Mouse (Mus musculus) intestine, embryonic 16.5 days (tissue): ENCODE results near the gene Xrcc1. TPM values are rescaled to one million over a fixed set of nuclear protein-coding genes. Genes with fewer than 3 reads are reported as not detected.
A peak's percentile ranks its signal among the peaks of the same experiment; 100 is the strongest.

Experiments
- ATAC-seq: fragments of 200-750 bp; cut with Nextera tagmentation; 2 replicates; pipeline ENCODE4 v1.8.0; 2017; ENCODE audit warnings: moderate TSS enrichment, moderate library complexity
- H3K27ac ChIP-seq: fragments of 300-500 bp; sonication (generic); 2 replicates; pipeline ENCODE4 v1.5.1; 2014; ENCODE audit warnings: mild to moderate bottlenecking, low read length
- H3K27me3 ChIP-seq: fragments of 300-500 bp; sonication (generic); replicated peaks from 2 replicates; pipeline ENCODE4 v1.6.1; 2014; ENCODE audit warnings: low read length, control low read depth, mixed read lengths; ENCODE audit not compliant: control insufficient read depth, insufficient read depth
- H3K36me3 ChIP-seq: fragments of 300-500 bp; sonication (generic); 2 replicates; pipeline ENCODE4 v1.6.1; 2014; ENCODE audit warnings: low read length, control low read depth; ENCODE audit not compliant: control insufficient read depth, insufficient read depth
- H3K4me1 ChIP-seq: fragments of 300-500 bp; sonication (generic); 2 replicates; pipeline ENCODE4 v1.6.1; 2014; ENCODE audit warnings: low read length, control low read depth, mixed read lengths; ENCODE audit not compliant: control insufficient read depth, insufficient read depth
- H3K4me2 ChIP-seq: fragments of 300-500 bp; sonication (generic); 2 replicates; pipeline ENCODE4 v1.6.1; 2014; ENCODE audit warnings: low read depth, low read length, control low read depth
- H3K4me3 ChIP-seq: fragments of 300-500 bp; sonication (generic); 2 replicates; pipeline ENCODE4 v1.5.1; 2014; ENCODE audit warnings: mild to moderate bottlenecking, low read length
- H3K9ac ChIP-seq: fragments of 300-500 bp; sonication (generic); 2 replicates; pipeline ENCODE4 v1.6.1; 2014; ENCODE audit warnings: low read depth, low read length
- H3K9me3 ChIP-seq: fragments of 300-500 bp; sonication (generic); 2 replicates; pipeline ENCODE4 v1.6.1; 2016; ENCODE audit warnings: low read length, control low read depth; ENCODE audit not compliant: control insufficient read depth
- WGBS: fragments of 180-500 bp; shearing (Covaris S2); extraction: QIAGEN DNeasy Blood & Tissue Kit; methylation state at CpG from one replicate; pipeline ENCODE4 v1.1.7; 2014; 5-methylcytosine and 5-hydroxymethylcytosine counted together
- polyA plus RNA-seq: library from polyadenylated mRNA; unstranded; fragments of >200 nt; fragmentation: Nextera tagmentation; extraction: Ambion mirVana; gene quantifications from 2 replicates; pipeline ENCODE4 v1.2.1, GENCODE M21; 2015

Gene Xrcc1
- polyA plus RNA-seq, 1 experiment from 2014 or later: 88.1 TPM

- H3K4me2 ChIP-seq: no peak overlapping the region
- no peak overlapping the region for H3K9ac ChIP-seq
- WGBS: 55% methylated on average over 19 of the region's 19 CpGs
- H3K4me1 ChIP-seq: peaks cover 14% of the 10 kb centered on the region
- H3K9me3 ChIP-seq: no peaks in the 10 kb centered on the region
- H3K27me3 ChIP-seq: no peaks in the 10 kb centered on the region
- no peak overlapping the region for H3K4me3 ChIP-seq
- ATAC-seq: no peak
- no peak overlapping the region for H3K27ac ChIP-seq
- H3K36me3 ChIP-seq: peaks cover 19% of the 10 kb centered on the region
Observed at GRCm38 (mm10) chr7:24534301-24534700, 11.8 kb upstream of the Xrcc1 start.

- no peak overlapping the region for H3K9ac ChIP-seq
- 76% methylated on average over 4 of the region's 4 CpGs for WGBS
- H3K27me3 ChIP-seq: no peaks in the 10 kb centered on the region
- H3K4me1 ChIP-seq: peaks cover 4% of the 10 kb centered on the region
- H3K27ac ChIP-seq: no peak overlapping the region
- no peak for ATAC-seq
- H3K36me3 ChIP-seq: peaks cover 19% of the 10 kb centered on the region
- no peak overlapping the region for H3K4me2 ChIP-seq
- no peaks in the 10 kb centered on the region for H3K9me3 ChIP-seq
- H3K4me3 ChIP-seq: no peak overlapping the region
Observed at GRCm38 (mm10) chr7:24537081-24537480, 9.0 kb upstream of the Xrcc1 start.

- Histone ChIP-seq H3K4me2 (no peak overlapping the region), H3K9me3 (no peaks in the 10 kb centered on the region), H3K27me3 (no peaks in the 10 kb centered on the region), H3K27ac (no peak overlapping the region), H3K36me3 (peaks cover 19% of the 10 kb centered on the region), H3K4me1 (no peaks in the 10 kb centered on the region), H3K4me3 (no peak overlapping the region), H3K9ac (no peak overlapping the region)
- 82% methylated on average over 5 of the region's 5 CpGs for WGBS
- no peak for ATAC-seq
Observed at GRCm38 (mm10) chr7:24537591-24537990, 8.5 kb upstream of the Xrcc1 start.

GRCm38 (mm10) chr7:24538154-24538553 is 7.9 kb upstream of the Xrcc1 start:
- peak; percentile 32; the same call in 1 of the 2 replicates for ATAC-seq
- Histone ChIP-seq H3K4me3 (no peak overlapping the region), H3K4me2 (no peak overlapping the region), H3K27me3 (no peaks in the 10 kb centered on the region), H3K27ac (no peak overlapping the region), H3K9ac (no peak overlapping the region), H3K9me3 (no peaks in the 10 kb centered on the region), H3K4me1 (no peaks in the 10 kb centered on the region), H3K36me3 (peaks cover 17% of the 10 kb centered on the region)
- 40% methylated on average over 5 of the region's 5 CpGs for WGBS

- no peaks in the 10 kb centered on the region for H3K4me1 ChIP-seq
- H3K27ac ChIP-seq: no peak overlapping the region
- no peaks in the 10 kb centered on the region for H3K9me3 ChIP-seq
- H3K9ac ChIP-seq: no peak overlapping the region
- H3K27me3 ChIP-seq: no peaks in the 10 kb centered on the region
- no peak for ATAC-seq
- H3K4me2 ChIP-seq: no peak overlapping the region
- no peak overlapping the region for H3K4me3 ChIP-seq
- 81% methylated on average over 5 of the region's 5 CpGs for WGBS
- peaks cover 12% of the 10 kb centered on the region; the same call in 1 of the 2 replicates for H3K36me3 ChIP-seq
Observed at GRCm38 (mm10) chr7:24538701-24539100, 7.4 kb upstream of the Xrcc1 start.

GRCm38 (mm10) chr7:24539686-24540085 is 6.4 kb upstream of the Xrcc1 start:
- Histone ChIP-seq H3K9ac (no peak overlapping the region), H3K4me1 (no peaks in the 10 kb centered on the region), H3K4me3 (no peak overlapping the region), H3K27ac (no peak overlapping the region), H3K9me3 (peaks cover 2% of the 10 kb centered on the region; the same call in 1 of the 2 replicates), H3K27me3 (no peaks in the 10 kb centered on the region), H3K4me2 (no peak overlapping the region), H3K36me3 (peaks cover 10% of the 10 kb centered on the region; the same call in 1 of the 2 replicates)
- WGBS: 86% methylated on average over 4 of the region's 4 CpGs
- no peak for ATAC-seq

GRCm38 (mm10) chr7:24544506-24544905 is 1.6 kb upstream of the Xrcc1 start:
- Histone ChIP-seq H3K4me2 (no peak overlapping the region), H3K4me3 (no peak overlapping the region), H3K27me3 (no peaks in the 10 kb centered on the region), H3K9ac (no peak overlapping the region), H3K36me3 (0 out of 2 replicates have a peak, but pooled peaks cover 2% of the 10 kb centered on the region), H3K4me1 (peaks cover 11% of the 10 kb centered on the region), H3K27ac (no peak overlapping the region), H3K9me3 (peaks cover 3% of the 10 kb centered on the region; the same call in 1 of the 2 replicates)
- 85% methylated on average over 2 of the region's 2 CpGs for WGBS
- no peak for ATAC-seq

- Histone ChIP-seq H3K27ac (peak overlapping the region; percentile 74), H3K4me1 (peaks cover 11% of the 10 kb centered on the region), H3K27me3 (no peaks in the 10 kb centered on the region), H3K36me3 (0 out of 2 replicates have a peak, but pooled peaks cover 3% of the 10 kb centered on the region), H3K4me3 (peak overlapping the region; percentile 70), H3K9ac (peak overlapping the region; percentile 87), H3K9me3 (peaks cover 3% of the 10 kb centered on the region; the same call in 1 of the 2 replicates), H3K4me2 (peak overlapping the region; percentile 76)
- ATAC-seq: peak; percentile 99
- WGBS: under 1% methylated on average over 57 of the region's 57 CpGs
Observed at GRCm38 (mm10) chr7:24546634-24547389, 723 bp downstream of the Xrcc1 start.

- WGBS: 24% methylated on average over 13 of the region's 13 CpGs
- peaks cover 3% of the 10 kb centered on the region; the same call in 1 of the 2 replicates for H3K9me3 ChIP-seq
- H3K9ac ChIP-seq: peak overlapping the region; percentile 87
- peaks cover 5% of the 10 kb centered on the region; the same call in 1 of the 2 replicates for H3K36me3 ChIP-seq
- ATAC-seq: no peak; the same call in 1 of the 2 replicates
- H3K27ac ChIP-seq: no peak overlapping the region
- H3K4me2 ChIP-seq: peak overlapping the region; percentile 62
- H3K4me3 ChIP-seq: peak overlapping the region; percentile 70
- H3K27me3 ChIP-seq: no peaks in the 10 kb centered on the region
- H3K4me1 ChIP-seq: peaks cover 11% of the 10 kb centered on the region
Observed at GRCm38 (mm10) chr7:24547534-24548036, 1.5 kb downstream of the Xrcc1 start.
